Mouse (Mus musculus): ENCODE measurements at regions not wholly inside any gene's neighbourhood (a gene's known extent, or its start where the extent isn't known, plus 50 kb on each side); places are given as distances from the start of the nearest gene placed in this dataset.

GRCm38 (mm10) chr15:5510056-5510455, 266.1 kb upstream of the Ptger4 start:
- DNase-seq (ENCODE audit: low spot score) = no peak

DNA sequence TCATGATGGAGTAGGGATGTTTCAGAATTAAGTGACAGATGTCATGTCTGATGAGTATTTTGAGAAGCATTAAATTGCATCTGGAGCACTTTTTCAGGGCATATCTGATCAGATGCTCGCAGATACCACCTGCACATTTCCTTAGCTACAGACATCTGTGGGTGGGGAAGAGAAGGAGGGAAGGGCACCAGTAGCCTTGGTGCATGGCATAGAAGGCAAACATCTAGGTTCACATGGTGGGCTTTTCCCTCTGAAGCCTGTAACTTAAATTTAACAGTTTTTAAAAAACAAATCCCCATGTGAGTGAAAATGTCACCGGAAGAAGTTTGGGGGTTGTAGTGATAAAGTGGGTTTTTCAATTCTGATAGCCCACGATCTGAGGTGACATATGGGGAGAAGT, 267.1 kb upstream of the Ptger4 start:
- no peak for DNase-seq (ENCODE audit: low spot score)

DNA sequence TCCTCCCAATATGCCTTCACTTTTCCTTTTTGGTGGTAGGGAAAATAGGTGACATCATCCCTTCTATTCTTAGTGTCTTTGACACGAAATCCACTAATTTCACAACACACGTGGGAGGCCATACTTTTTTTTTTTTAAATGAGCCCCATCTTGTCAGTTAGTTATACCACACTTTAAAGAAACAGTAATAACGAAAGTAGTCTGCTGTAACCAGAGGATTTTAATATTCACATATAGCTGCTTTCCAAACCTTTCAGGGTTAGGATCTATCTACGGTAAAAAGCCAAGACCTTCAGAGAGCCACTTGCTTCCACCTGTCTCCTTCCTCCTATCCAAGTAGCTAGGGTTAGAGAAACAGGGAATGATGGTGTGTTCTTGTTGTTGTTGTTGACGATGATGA, 268.6 kb upstream of the Ptger4 start:
- DNase-seq (ENCODE audit: low spot score) = no peak

- no peak for DNase-seq (ENCODE audit: low spot score)
Measured at GRCm38 (mm10) chr15:5513146-5513545, 269.2 kb upstream of the Ptger4 start.

GRCm38 (mm10) chr15:5514217-5514616, 270.2 kb upstream of the Ptger4 start:
- DNase-seq (ENCODE audit: low spot score) = no peak

DNA sequence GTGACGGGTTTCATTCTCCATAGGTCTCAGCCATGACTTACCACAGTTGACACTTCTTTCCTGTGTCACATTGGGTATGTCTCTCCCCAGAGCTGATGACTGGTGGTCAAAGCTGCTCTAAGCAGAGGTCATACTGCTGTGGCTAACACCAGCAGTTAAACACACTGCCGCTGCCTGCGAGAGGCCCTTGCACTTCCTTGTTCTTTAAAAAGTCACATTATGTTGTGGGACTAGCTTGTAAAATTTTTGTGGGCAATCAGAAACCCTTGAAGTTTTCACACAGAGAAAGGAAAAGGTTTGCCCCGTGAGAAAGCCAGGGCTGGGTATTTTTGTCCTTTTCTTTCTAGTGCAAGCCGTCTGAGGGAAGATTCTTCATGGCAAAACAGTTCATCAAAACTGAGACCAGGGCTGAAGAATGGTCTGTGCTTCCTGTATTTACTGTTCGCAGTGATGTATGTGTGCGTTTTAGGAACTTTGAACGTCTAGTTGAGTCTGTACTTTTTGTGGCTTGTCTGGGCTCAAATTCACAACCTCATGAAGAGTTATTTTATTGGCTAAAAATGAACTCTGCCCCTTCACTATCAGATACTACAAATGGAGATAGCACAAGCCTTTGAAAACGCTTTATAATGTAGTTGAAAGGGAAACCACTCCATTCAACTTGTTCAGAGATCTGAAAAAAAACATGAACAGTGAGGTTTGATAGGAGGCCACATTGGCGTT, 273.4 kb upstream of the Ptger4 start:
- no peak for DNase-seq (ENCODE audit: low spot score)

- DNase-seq (ENCODE audit: low spot score) = no peak
Measured at GRCm38 (mm10) chr15:5519552-5519951, 275.6 kb upstream of the Ptger4 start.

- no peak for DNase-seq (ENCODE audit: low spot score)
Measured at GRCm38 (mm10) chr15:5519997-5520396, 276.0 kb upstream of the Ptger4 start.

DNA sequence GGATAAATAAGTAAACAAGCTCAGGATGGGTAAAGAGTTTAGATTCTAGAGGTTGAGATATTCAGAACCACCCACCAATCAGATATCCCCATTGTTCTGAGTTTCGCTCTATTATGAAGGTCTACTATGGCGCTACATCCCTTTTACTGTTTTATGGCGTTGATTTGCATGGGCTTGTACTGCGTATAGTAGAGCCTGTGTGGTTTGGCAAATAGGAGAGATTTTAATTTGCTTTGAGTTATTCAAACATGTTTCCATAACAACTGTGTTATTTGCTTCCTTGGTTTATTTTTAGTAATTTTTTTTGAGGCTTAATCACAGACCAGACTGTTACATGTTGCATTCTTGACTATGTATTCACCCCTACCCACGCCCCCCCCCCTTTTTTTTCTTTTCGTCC, 284.6 kb upstream of the Ptger4 start:
- no peak for DNase-seq (ENCODE audit: low spot score)

DNA sequence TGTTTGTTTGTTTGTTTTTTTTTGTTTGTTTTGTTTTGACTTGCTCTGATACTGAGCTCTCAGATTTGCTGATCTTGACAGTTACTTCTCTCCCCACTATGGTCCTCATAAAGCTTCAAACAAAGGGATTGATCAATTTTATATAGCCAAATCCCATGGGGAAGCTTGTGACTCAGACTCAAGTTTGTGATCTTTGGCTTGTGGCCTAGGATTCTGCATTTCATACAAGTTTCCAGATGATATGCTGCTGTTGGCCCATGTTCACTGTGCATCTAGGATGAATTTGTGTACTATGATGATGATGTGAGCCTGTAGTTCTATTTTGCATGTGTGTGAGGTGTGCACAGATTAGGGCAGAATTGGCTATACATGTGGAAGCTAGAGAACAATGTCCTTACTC, 289.7 kb upstream of the Ptger4 start:
- DNase-seq (ENCODE audit: low spot score) = no peak

GRCm38 (mm10) chr15:5537432-5537831, 293.4 kb upstream of the Ptger4 start:
- no peak for DNase-seq (ENCODE audit: low spot score)

GRCm38 (mm10) chr15:5539301-5539928, 295.4 kb upstream of the Ptger4 start:
- DNase-seq (ENCODE audit: low spot score) = no peak

GRCm38 (mm10) chr15:5554526-5554925, 310.5 kb upstream of the Ptger4 start:
- DNase-seq (ENCODE audit: low spot score) = no peak

- no peak for DNase-seq (ENCODE audit: low spot score)
Measured at GRCm38 (mm10) chr15:5554926-5555325, 310.9 kb upstream of the Ptger4 start.

- DNase-seq (ENCODE audit: low spot score) = no peak
Measured at GRCm38 (mm10) chr15:5555381-5556066, 311.5 kb upstream of the Ptger4 start.

DNA sequence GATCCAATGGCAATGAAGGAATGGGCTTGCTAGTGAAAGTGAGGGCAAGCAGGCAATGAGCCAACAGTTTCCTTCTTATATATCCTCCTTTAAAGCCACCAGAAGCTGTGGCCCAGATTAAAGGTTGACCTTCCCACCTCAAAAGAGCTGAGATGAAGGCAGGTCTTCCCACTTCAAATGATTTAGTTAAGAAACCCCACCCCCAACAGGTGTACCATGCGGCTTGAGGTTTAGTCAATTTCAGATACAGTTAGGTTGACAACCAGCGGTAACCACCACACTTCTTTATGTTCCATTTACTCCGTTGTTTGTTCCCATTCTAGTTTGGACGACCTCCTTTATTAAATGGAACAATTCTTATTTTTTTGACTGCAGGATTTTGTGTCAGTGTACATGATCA, 317.8 kb upstream of the Ptger4 start:
- no peak for DNase-seq (ENCODE audit: low spot score)

- DNase-seq (ENCODE audit: low spot score) = no peak
Measured at GRCm38 (mm10) chr15:5574366-5574765, 330.4 kb upstream of the Ptger4 start.

- no peak for DNase-seq (ENCODE audit: low spot score)
Measured at GRCm38 (mm10) chr15:5579559-5579958, 335.6 kb upstream of the Ptger4 start.

DNA sequence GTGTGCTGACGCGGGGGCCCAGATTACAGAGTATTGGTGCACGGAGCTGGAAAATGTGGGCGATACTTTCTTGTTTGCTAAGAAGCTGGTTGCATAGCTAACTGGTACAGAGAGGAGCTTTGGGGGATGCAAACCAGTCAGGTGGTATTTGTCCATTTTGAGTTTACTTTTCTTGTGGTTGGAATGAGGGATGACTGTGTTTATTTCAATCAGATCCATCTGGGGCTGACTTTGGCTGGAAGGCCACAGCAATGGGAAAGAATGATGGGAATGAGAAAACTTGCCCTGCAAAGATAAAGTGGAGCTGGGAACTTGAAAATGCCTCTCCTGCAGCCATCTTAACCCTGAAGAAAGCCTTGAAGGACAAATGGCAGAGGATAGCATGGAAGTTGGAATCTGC, 336.4 kb upstream of the Ptger4 start:
- DNase-seq (ENCODE audit: low spot score) = no peak

- DNase-seq (ENCODE audit: low spot score) = no peak
Measured at GRCm38 (mm10) chr15:5584381-5584780, 340.4 kb upstream of the Ptger4 start.

- DNase-seq (ENCODE audit: low spot score) = no peak
Measured at GRCm38 (mm10) chr15:5604732-5605266, 360.8 kb upstream of the Ptger4 start.

DNA sequence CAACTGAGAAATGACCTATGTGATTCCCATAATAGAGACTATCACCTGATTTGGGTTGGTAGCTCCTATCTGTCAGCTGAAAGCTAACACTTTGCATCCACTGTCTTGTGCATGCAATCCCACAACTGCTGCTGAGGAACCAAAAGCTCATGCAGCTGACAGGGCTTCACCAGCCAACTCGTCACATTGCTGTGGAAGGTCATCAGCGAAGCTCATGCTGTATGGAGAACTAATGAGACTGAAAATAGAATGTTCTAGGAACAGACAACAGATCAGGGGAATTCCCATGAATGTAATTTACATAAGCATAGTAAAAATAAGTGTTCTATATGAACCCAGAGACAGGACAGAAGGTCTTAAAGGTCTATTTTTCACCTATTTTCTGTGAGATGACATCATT, 363.5 kb upstream of the Ptger4 start:
- no peak for DNase-seq (ENCODE audit: low spot score)

GRCm38 (mm10) chr15:5623021-5623420, 379.0 kb upstream of the Ptger4 start:
- DNase-seq (ENCODE audit: low spot score) = no peak
